Mouse (Mus musculus): Measurements from ENCODE around the gene Ezh1. TPM values are rescaled to one million over a fixed set of nuclear protein-coding genes. Genes with fewer than 3 reads are reported as not detected.

Gene Ezh1
- polyA plus RNA-seq, 1 experiment from 2014 or later, result 14.8 TPM

- H3K4me1 ChIP-seq (ENCODE audit: control insufficient read depth, insufficient read depth, low read length), result peaks cover 14% of the 10 kb centered on the region
- WGBS, result 79% methylated on average over 2 of the region's 2 CpGs
- H3K9ac ChIP-seq (ENCODE audit: low read depth, low read length), result no peak overlapping the region
- no peak overlapping the region for H3K27ac ChIP-seq (replicated peaks; ENCODE audit: low read depth, low read length)
- no peak overlapping the region for H3K4me3 ChIP-seq (ENCODE audit: low read depth, low read length)
- H3K27me3 ChIP-seq (replicated peaks; ENCODE audit: control insufficient read depth, insufficient read depth, low read length), result no peaks in the 10 kb centered on the region
- no peak overlapping the region for H3K4me2 ChIP-seq (ENCODE audit: low read depth, low read length)
- 0 out of 2 replicates have a peak, but pooled peaks cover 3% of the 10 kb centered on the region for H3K36me3 ChIP-seq (ENCODE audit: control insufficient read depth, insufficient read depth, low read length)
- ATAC-seq (ENCODE audit: low read depth), result no peak
- DNase-seq (ENCODE audit: low spot score), result no peak
- no peaks in the 10 kb centered on the region for H3K9me3 ChIP-seq (ENCODE audit: control insufficient read depth, low read length)
These were observed 24.8 kb upstream of the Ezh1 start for GRCm38 (mm10) chr11:101251031-101251430.

- peaks cover 21% of the 10 kb centered on the region for H3K4me1 ChIP-seq (ENCODE audit: control insufficient read depth, insufficient read depth, low read length)
- WGBS, result 30% methylated on average over 14 of the region's 14 CpGs
- H3K4me2 ChIP-seq (ENCODE audit: low read depth, low read length), result peak overlapping the region; percentile 26
- no peaks in the 10 kb centered on the region for H3K27me3 ChIP-seq (replicated peaks; ENCODE audit: control insufficient read depth, insufficient read depth, low read length)
- no peak overlapping the region for H3K9ac ChIP-seq (ENCODE audit: low read depth, low read length)
- H3K36me3 ChIP-seq (ENCODE audit: control insufficient read depth, insufficient read depth, low read length), result no peaks in the 10 kb centered on the region
- ATAC-seq (ENCODE audit: low read depth) (no peak), DNase-seq (ENCODE audit: low spot score) (peak; percentile 88)
- H3K4me3 ChIP-seq (ENCODE audit: low read depth, low read length), result no peak overlapping the region
- no peak overlapping the region for H3K27ac ChIP-seq (replicated peaks; ENCODE audit: low read depth, low read length)
- no peaks in the 10 kb centered on the region for H3K9me3 ChIP-seq (ENCODE audit: control insufficient read depth, low read length)
These were observed 22.2 kb upstream of the Ezh1 start for GRCm38 (mm10) chr11:101248258-101248994.

GRCm38 (mm10) chr11:101247521-101248030 lies 21.3 kb upstream of the Ezh1 start:
- H3K4me2 ChIP-seq (ENCODE audit: low read depth, low read length), result peak overlapping the region; percentile 95
- H3K4me1 ChIP-seq (ENCODE audit: control insufficient read depth, insufficient read depth, low read length), result peaks cover 16% of the 10 kb centered on the region
- no peaks in the 10 kb centered on the region for H3K27me3 ChIP-seq (replicated peaks; ENCODE audit: control insufficient read depth, insufficient read depth, low read length)
- ATAC-seq (ENCODE audit: low read depth) (no peak), DNase-seq (ENCODE audit: low spot score) (no peak)
- no peak overlapping the region for H3K9ac ChIP-seq (ENCODE audit: low read depth, low read length)
- H3K4me3 ChIP-seq (ENCODE audit: low read depth, low read length), result peak overlapping the region; percentile 68
- H3K36me3 ChIP-seq (ENCODE audit: control insufficient read depth, insufficient read depth, low read length), result no peaks in the 10 kb centered on the region
- H3K27ac ChIP-seq (replicated peaks; ENCODE audit: low read depth, low read length), result no peak overlapping the region
- H3K9me3 ChIP-seq (ENCODE audit: control insufficient read depth, low read length), result no peaks in the 10 kb centered on the region
- 83% methylated on average over 6 of the region's 6 CpGs for WGBS

- Histone ChIP-seq H3K4me1 (ENCODE audit: control insufficient read depth, insufficient read depth, low read length) (peaks cover 14% of the 10 kb centered on the region), H3K4me2 (ENCODE audit: low read depth, low read length) (peak overlapping the region; percentile 95), H3K4me3 (ENCODE audit: low read depth, low read length) (peak overlapping the region; percentile 68), H3K36me3 (ENCODE audit: control insufficient read depth, insufficient read depth, low read length) (no peaks in the 10 kb centered on the region), H3K9me3 (ENCODE audit: control insufficient read depth, low read length) (no peaks in the 10 kb centered on the region), H3K27me3 (replicated peaks; ENCODE audit: control insufficient read depth, insufficient read depth, low read length) (no peaks in the 10 kb centered on the region), H3K9ac (ENCODE audit: low read depth, low read length) (peak overlapping the region; percentile 76), H3K27ac (replicated peaks; ENCODE audit: low read depth, low read length) (peak overlapping the region; percentile 83)
- DNase-seq (ENCODE audit: low spot score) (no peak), ATAC-seq (ENCODE audit: low read depth) (no peak; the same call in 1 of the 2 replicates)
- WGBS, result 9% methylated on average over 7 of the region's 7 CpGs
These were observed 20.4 kb upstream of the Ezh1 start for GRCm38 (mm10) chr11:101246702-101247012.

GRCm38 (mm10) chr11:101245855-101246701 lies 19.8 kb upstream of the Ezh1 start, which contains the start of gene Ramp2:
TSS of gene Ramp2 (plus strand) at chr11:101246028.
- Histone ChIP-seq H3K9me3 (ENCODE audit: control insufficient read depth, low read length) (no peaks in the 10 kb centered on the region), H3K27me3 (replicated peaks; ENCODE audit: control insufficient read depth, insufficient read depth, low read length) (no peaks in the 10 kb centered on the region), H3K4me2 (ENCODE audit: low read depth, low read length) (peak within 1 kb of the TSS; percentile 95), H3K36me3 (ENCODE audit: control insufficient read depth, insufficient read depth, low read length) (no peaks in the 10 kb centered on the region), H3K4me3 (ENCODE audit: low read depth, low read length) (peak within 1 kb of the TSS; percentile 68), H3K27ac (replicated peaks; ENCODE audit: low read depth, low read length) (peak within 1 kb of the TSS; percentile 83), H3K4me1 (ENCODE audit: control insufficient read depth, insufficient read depth, low read length) (peaks cover 14% of the 10 kb centered on the region), H3K9ac (ENCODE audit: low read depth, low read length) (peak within 1 kb of the TSS; percentile 76)
- ATAC-seq (ENCODE audit: low read depth), result peak; percentile 74
- under 1% methylated on average over 31 of the region's 63 CpGs for WGBS
- DNase-seq (ENCODE audit: low spot score), result peak; percentile 74

- peak overlapping the region; percentile 83 for H3K27ac ChIP-seq (replicated peaks; ENCODE audit: low read depth, low read length)
- ATAC-seq (ENCODE audit: low read depth), result no peak
These were observed 18.8 kb upstream of the Ezh1 start for GRCm38 (mm10) chr11:101245071-101245470.

GRCm38 (mm10) chr11:101238071-101238647 lies 11.9 kb upstream of the Ezh1 start:
- H3K27me3 ChIP-seq (replicated peaks; ENCODE audit: control insufficient read depth, insufficient read depth, low read length), result no peaks in the 10 kb centered on the region
- 24% methylated on average over 5 of the region's 5 CpGs for WGBS
- peak; percentile 72; the same call in 1 of the 2 replicates for ATAC-seq (ENCODE audit: low read depth)
- no peak overlapping the region for H3K9ac ChIP-seq (ENCODE audit: low read depth, low read length)
- peaks cover 8% of the 10 kb centered on the region for H3K4me1 ChIP-seq (ENCODE audit: control insufficient read depth, insufficient read depth, low read length)
- H3K4me3 ChIP-seq (ENCODE audit: low read depth, low read length), result no peak overlapping the region
- no peak overlapping the region; the same call in 1 of the 2 replicates for H3K4me2 ChIP-seq (ENCODE audit: low read depth, low read length)
- DNase-seq (ENCODE audit: low spot score), result peak; percentile 80
- H3K27ac ChIP-seq (replicated peaks; ENCODE audit: low read depth, low read length), result peak overlapping the region; percentile 82
- H3K9me3 ChIP-seq (ENCODE audit: control insufficient read depth, low read length), result no peaks in the 10 kb centered on the region
- H3K36me3 ChIP-seq (ENCODE audit: control insufficient read depth, insufficient read depth, low read length), result no peaks in the 10 kb centered on the region

More at GRCm38 (mm10) chr11:101245071-101245470, 18.8 kb upstream of the Ezh1 start:
- Histone ChIP-seq H3K36me3 (ENCODE audit: control insufficient read depth, insufficient read depth, low read length) (no peaks in the 10 kb centered on the region), H3K27me3 (replicated peaks; ENCODE audit: control insufficient read depth, insufficient read depth, low read length) (no peaks in the 10 kb centered on the region), H3K4me1 (ENCODE audit: control insufficient read depth, insufficient read depth, low read length) (peaks cover 14% of the 10 kb centered on the region), H3K4me3 (ENCODE audit: low read depth, low read length) (peak overlapping the region; percentile 68; the same call in 1 of the 2 replicates), H3K4me2 (ENCODE audit: low read depth, low read length) (peak overlapping the region; percentile 95), H3K9ac (ENCODE audit: low read depth, low read length) (no peak overlapping the region), H3K9me3 (ENCODE audit: control insufficient read depth, low read length) (no peaks in the 10 kb centered on the region)
- peak; percentile 66 for DNase-seq (ENCODE audit: low spot score)
- 11% methylated on average over 4 of the region's 4 CpGs for WGBS

GRCm38 (mm10) chr11:101236782-101237181 lies 10.5 kb upstream of the Ezh1 start:
- Histone ChIP-seq H3K4me2 (ENCODE audit: low read depth, low read length) (no peak overlapping the region), H3K9me3 (ENCODE audit: control insufficient read depth, low read length) (no peaks in the 10 kb centered on the region), H3K4me3 (ENCODE audit: low read depth, low read length) (no peak overlapping the region), H3K36me3 (ENCODE audit: control insufficient read depth, insufficient read depth, low read length) (no peaks in the 10 kb centered on the region), H3K4me1 (ENCODE audit: control insufficient read depth, insufficient read depth, low read length) (peaks cover 14% of the 10 kb centered on the region), H3K27me3 (replicated peaks; ENCODE audit: control insufficient read depth, insufficient read depth, low read length) (no peaks in the 10 kb centered on the region), H3K9ac (ENCODE audit: low read depth, low read length) (no peak overlapping the region), H3K27ac (replicated peaks; ENCODE audit: low read depth, low read length) (0 out of 2 replicates have a peak overlapping the region, but pooled peaks have one; percentile 82)
- ATAC-seq (ENCODE audit: low read depth) (no peak), DNase-seq (ENCODE audit: low spot score) (no peak)
- WGBS, result 85% methylated on average over 5 of the region's 5 CpGs
